Mouse (Mus musculus): ENCODE results near the gene Castor1.

- TF ChIP-seq CTCF (conservative IDR thresholded peaks at IDR 0.05 in 1 of 2, IDR thresholded peaks at IDR 0.05 in 1 of 2; ENCODE audit: low read depth in 2 of 2, low read length in 2 of 2): 0 out of 4 replicates have a peak, but pooled peaks of 1 of the 2 experiments have one; percentile 4
- peak; percentile 88 for TF ChIP-seq POLR2A (IDR thresholded peaks at IDR 0.05; ENCODE audit: low read depth, low read length)
- peak; percentile 64 for TF ChIP-seq POLR2AphosphoS2 (IDR thresholded peaks at IDR 0.05; ENCODE audit: low read depth, low read length)
- no peak for TF ChIP-seq EP300 (IDR thresholded peaks at IDR 0.05; ENCODE audit: low read length)
- no peak for TF ChIP-seq KAT2A (IDR thresholded peaks at IDR 0.05; ENCODE audit: insufficient replicate concordance, low read length)
- no peak for TF ChIP-seq RCOR1 (conservative IDR thresholded peaks at IDR 0.05; ENCODE audit: low read depth, low read length)
These were observed 31.3 kb upstream of the Castor1 start, which contains the start of gene Tbc1d10a for GRCm38 (mm10) chr11:4186486-4187317.
